Mouse (Mus musculus) intestine, embryonic 15.5 days (tissue): ENCODE results near the gene Rac2. TPM values are rescaled to one million over a fixed set of nuclear protein-coding genes. Genes with fewer than 3 reads are reported as not detected.

Source experiments
- ATAC-seq: fragments of 200-750 bp; cut with Nextera tagmentation; 2 replicates; pipeline ENCODE4 v1.8.0; 2017; ENCODE audit warnings: moderate TSS enrichment, moderate library complexity
- H3K27ac ChIP-seq: fragments of 300-500 bp; sonication (generic); 2 replicates; pipeline ENCODE4 v1.5.1; 2015; ENCODE audit warnings: mild to moderate bottlenecking, inconsistent platforms
- H3K27me3 ChIP-seq: fragments of 300-500 bp; sonication (generic); replicated peaks from 2 replicates; pipeline ENCODE4 v1.6.1; 2015; ENCODE audit warnings: inconsistent platforms
- H3K36me3 ChIP-seq: fragments of 300-500 bp; sonication (generic); 2 replicates; pipeline ENCODE4 v1.6.1; 2015; ENCODE audit warnings: inconsistent platforms
- H3K4me1 ChIP-seq: fragments of 300-500 bp; sonication (generic); replicated peaks from 2 replicates; pipeline ENCODE4 v1.6.1; 2015; ENCODE audit warnings: inconsistent platforms
- H3K4me2 ChIP-seq: fragments of 300-500 bp; sonication (generic); replicated peaks from 2 replicates; pipeline ENCODE4 v1.6.1; 2015; ENCODE audit warnings: mild to moderate bottlenecking, inconsistent platforms
- H3K4me3 ChIP-seq: fragments of 300-500 bp; sonication (generic); replicated peaks from 2 replicates; pipeline ENCODE4 v1.5.1; 2015; ENCODE audit warnings: inconsistent platforms
- H3K9ac ChIP-seq: fragments of 300-500 bp; sonication (generic); 2 replicates; pipeline ENCODE4 v1.6.1; 2015; ENCODE audit warnings: inconsistent platforms
- H3K9me3 ChIP-seq: fragments of 300-500 bp; sonication (generic); 2 replicates; pipeline ENCODE4 v1.6.1; 2016; ENCODE audit warnings: inconsistent platforms
- WGBS: fragments of 180-500 bp; shearing (Covaris S2); methylation state at CpG from one replicate; pipeline ENCODE4 v1.1.7; 2015; 5-methylcytosine and 5-hydroxymethylcytosine counted together
- polyA plus RNA-seq: library from polyadenylated mRNA; unstranded; fragments of >200 nt; fragmentation: Nextera tagmentation; extraction: Ambion mirVana; gene quantifications from 2 replicates; pipeline ENCODE4 v1.2.1, GENCODE M21; 2015

Gene Rac2
- polyA plus RNA-seq, 1 experiment from 2014 or later: 15.7 TPM

DNA sequence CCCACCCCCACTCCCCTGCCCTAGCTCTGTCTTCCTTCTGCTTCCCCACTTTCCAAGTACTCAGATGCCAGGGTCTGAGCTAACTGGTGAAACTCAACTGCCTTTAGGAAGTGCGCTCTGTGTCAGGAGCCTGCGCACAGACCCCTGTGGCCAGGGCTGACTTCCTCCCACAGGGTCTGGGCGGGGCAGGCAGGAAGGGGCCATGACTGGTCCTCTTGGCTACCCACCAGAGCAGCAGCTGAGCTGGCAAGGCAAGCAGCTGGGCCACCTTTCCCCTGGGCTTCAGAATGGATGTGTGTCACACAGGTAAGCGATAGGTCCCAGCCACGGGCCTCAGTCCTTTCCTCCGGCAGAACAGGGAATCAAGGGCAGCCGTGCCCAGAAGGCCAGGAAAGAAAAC is 24.3 kb upstream of the Rac2 start, which contains the start of gene Cyth4:
Cyth4 (plus strand) TSS at position 134 of the 400 bp plus-strand sequence.
- Histone ChIP-seq H3K9ac (0 out of 2 replicates have a peak within 1 kb of the TSS, but pooled peaks have one; percentile 13), H3K27me3 (no peaks in the 10 kb centered on the region; the same call in 1 of the 2 replicates), H3K27ac (no peak within 1 kb of the TSS), H3K4me1 (no peaks in the 10 kb centered on the region), H3K9me3 (no peaks in the 10 kb centered on the region), H3K4me3 (0 out of 2 replicates have a peak within 1 kb of the TSS, but pooled peaks have one; percentile 1), H3K4me2 (no peak within 1 kb of the TSS), H3K36me3 (no peaks in the 10 kb centered on the region)
- no peak for ATAC-seq
- WGBS: 85% methylated on average over 7 of the region's 7 CpGs

DNA sequence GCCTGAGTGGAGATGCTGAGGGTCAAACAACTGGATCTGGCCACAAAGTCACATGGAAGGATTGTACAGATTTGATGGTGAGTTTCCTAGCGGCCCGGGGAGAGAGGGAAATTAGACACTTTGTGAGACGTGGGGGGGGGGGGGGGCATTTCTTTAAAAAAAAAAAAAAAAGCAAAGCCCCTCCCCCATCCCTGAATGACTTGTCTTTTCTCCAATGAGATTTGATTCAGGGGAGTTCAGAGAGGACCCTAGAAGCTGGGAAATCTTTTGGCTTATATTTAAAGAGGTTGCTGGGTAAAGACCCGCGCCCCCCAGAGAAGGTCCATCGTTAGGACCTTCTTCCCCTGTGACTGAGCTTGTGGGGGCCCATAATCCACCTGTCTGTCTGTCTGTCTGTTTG is 23.9 kb upstream of the Rac2 start:
- no peak overlapping the region for H3K27ac ChIP-seq
- no peak overlapping the region for H3K4me3 ChIP-seq
- H3K36me3 ChIP-seq: no peaks in the 10 kb centered on the region
- no peak overlapping the region for H3K4me2 ChIP-seq
- H3K27me3 ChIP-seq: no peaks in the 10 kb centered on the region; the same call in 1 of the 2 replicates
- ATAC-seq: no peak
- 83% methylated on average over 6 of the region's 6 CpGs for WGBS
- no peaks in the 10 kb centered on the region for H3K4me1 ChIP-seq
- H3K9me3 ChIP-seq: no peaks in the 10 kb centered on the region
- H3K9ac ChIP-seq: no peak overlapping the region

DNA sequence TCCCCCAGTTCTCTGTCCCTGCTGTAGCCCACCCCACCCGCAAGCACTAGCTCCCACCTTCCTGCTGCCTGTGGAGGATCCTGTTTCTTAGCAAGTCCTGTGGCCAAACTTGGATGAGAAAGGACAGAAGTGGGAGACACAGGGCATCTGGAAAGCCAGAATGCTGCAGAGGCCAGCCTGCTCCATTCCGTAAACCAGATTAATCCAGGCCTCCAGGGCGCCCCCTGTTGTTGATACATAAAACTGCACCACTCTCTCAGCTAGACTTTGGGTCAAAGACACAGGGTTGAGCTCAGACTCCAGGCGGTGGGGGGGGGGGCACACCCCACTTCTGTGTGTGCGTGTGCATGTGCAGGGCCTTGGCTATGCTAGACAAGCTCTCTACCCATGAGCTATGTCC is 22.9 kb upstream of the Rac2 start:
- 69% methylated on average over 5 of the region's 5 CpGs for WGBS
- H3K36me3 ChIP-seq: no peaks in the 10 kb centered on the region
- no peaks in the 10 kb centered on the region for H3K4me1 ChIP-seq
- no peak overlapping the region for H3K27ac ChIP-seq
- no peaks in the 10 kb centered on the region; the same call in 1 of the 2 replicates for H3K27me3 ChIP-seq
- no peaks in the 10 kb centered on the region for H3K9me3 ChIP-seq
- no peak overlapping the region for H3K4me3 ChIP-seq
- H3K9ac ChIP-seq: no peak overlapping the region
- H3K4me2 ChIP-seq: no peak overlapping the region
- no peak for ATAC-seq

DNA sequence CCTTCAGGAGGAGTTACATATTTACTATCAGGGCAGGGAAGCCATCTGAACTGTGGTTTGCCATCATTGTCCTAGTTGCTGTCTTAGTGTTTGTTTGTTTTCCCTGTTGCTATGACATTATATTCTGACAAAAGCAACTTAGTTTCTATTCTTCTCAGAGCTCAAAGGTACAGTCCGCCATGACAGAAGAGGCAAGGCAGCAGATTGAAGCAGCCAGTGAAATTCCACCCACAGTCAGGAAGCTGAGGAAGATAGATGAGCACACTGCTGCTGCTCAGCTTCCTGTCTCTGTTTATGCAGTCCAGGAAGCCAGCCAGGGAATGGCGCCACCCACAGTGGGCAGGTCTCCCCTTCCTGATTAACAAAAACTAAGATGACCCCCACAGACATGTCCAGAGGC is 22.2 kb upstream of the Rac2 start:
- H3K4me2 ChIP-seq: no peak overlapping the region
- no peaks in the 10 kb centered on the region for H3K36me3 ChIP-seq
- no peaks in the 10 kb centered on the region for H3K9me3 ChIP-seq
- no peak overlapping the region for H3K4me3 ChIP-seq
- H3K27ac ChIP-seq: no peak overlapping the region
- H3K4me1 ChIP-seq: no peaks in the 10 kb centered on the region
- H3K27me3 ChIP-seq: no peaks in the 10 kb centered on the region; the same call in 1 of the 2 replicates
- 87% methylated on average over 2 of the region's 2 CpGs for WGBS
- H3K9ac ChIP-seq: no peak overlapping the region
- ATAC-seq: no peak

DNA sequence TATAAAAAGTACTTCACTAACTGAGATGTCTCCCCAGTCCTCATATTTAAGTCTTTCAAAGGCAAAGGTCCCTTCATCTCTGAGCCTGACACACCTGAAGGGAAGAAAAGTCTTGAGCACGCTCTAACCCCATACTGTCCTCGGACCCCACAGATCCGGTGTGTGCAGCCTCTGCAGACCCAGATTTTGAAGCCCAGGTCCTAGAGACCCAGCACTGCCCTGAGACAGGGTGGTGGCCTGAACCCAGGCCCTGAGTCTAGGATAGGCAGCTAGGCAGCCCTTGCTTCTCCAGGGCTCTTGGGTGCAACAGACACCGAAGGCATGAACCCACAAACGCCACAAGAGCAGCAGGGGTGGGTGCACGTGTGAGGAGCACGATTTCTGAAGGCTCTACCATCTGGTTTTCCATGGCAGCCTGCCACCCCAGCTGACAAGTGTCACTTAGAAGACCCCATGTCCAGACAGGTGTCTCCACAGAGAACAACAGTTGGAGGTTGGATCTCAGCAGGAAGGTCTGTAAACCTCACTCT is 21.4 kb upstream of the Rac2 start:
- H3K4me2 ChIP-seq: no peak overlapping the region
- no peaks in the 10 kb centered on the region for H3K9me3 ChIP-seq
- ATAC-seq: no peak
- no peak overlapping the region for H3K4me3 ChIP-seq
- H3K4me1 ChIP-seq: no peaks in the 10 kb centered on the region
- 82% methylated on average over 7 of the region's 7 CpGs for WGBS
- H3K27ac ChIP-seq: no peak overlapping the region
- H3K27me3 ChIP-seq: no peaks in the 10 kb centered on the region; the same call in 1 of the 2 replicates
- no peak overlapping the region for H3K9ac ChIP-seq
- no peaks in the 10 kb centered on the region for H3K36me3 ChIP-seq

DNA sequence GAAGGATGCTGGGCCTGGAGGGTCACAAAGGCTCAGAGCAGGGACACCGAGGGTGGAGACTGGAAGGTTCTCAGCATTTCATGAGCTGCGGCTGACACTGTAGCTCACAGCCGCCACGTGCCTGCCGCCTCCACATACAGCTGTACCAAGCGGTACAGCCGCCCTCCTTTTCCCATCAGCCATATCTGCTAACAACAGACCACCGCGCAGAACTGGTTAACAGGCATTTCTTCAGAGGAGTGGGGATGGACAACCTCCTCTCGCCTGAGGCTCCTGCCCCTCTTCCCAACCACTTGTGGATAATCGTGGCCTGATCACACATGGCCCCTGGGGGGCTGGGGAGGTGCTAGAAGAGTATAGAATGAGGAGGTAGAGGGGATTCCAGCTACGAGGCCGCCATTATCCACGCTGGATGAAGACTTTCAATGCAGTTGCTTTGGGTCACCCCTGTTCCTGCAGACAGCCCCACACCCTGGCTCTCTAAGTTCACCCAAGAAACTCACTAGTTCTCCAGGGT is 19.9 kb upstream of the Rac2 start:
- Histone ChIP-seq H3K9ac (no peak overlapping the region), H3K9me3 (no peaks in the 10 kb centered on the region), H3K27me3 (no peaks in the 10 kb centered on the region; the same call in 1 of the 2 replicates), H3K4me3 (no peak overlapping the region), H3K36me3 (no peaks in the 10 kb centered on the region), H3K4me1 (no peaks in the 10 kb centered on the region), H3K4me2 (no peak overlapping the region), H3K27ac (no peak overlapping the region)
- no peak for ATAC-seq
- 73% methylated on average over 14 of the region's 14 CpGs for WGBS

DNA sequence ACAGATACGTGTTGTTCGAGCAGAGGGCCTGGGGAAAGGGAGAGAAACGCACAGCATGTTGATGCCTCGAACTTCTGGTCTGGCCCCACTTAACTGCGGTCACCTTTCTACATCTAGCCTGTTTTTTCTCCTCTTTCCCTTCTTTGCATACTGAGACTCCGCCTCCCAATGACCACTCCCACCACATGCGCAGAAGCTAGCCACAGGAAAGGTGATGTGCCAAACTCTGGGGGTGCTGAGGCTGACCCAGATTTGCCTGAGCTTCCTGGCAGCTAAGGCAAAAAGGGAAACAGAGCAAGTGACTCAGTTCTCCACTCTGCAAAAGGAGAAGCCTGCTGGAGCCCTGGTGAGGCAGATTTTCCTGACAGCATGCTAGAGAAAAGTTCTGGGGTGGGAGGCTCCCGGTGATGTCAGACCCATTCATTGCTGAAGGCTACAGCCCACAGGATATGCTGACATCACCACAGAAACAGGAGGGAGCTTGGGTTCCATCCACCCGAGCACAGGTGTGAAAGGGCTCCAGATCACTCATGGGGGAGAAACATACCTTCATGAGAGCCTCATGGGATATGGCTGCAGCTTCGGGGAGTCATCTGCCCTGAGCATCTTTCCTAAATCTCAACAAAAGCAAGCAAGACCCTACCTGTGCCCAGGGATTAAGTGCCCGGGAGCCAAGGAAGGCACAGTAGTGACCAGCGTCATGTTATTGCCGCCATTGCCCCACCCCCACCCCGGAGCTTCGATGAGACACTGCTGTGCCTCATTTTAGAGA is 19.3 kb upstream of the Rac2 start:
- 53% methylated on average over 15 of the region's 15 CpGs for WGBS
- Histone ChIP-seq H3K4me3 (no peak overlapping the region), H3K36me3 (no peaks in the 10 kb centered on the region), H3K27me3 (no peaks in the 10 kb centered on the region; the same call in 1 of the 2 replicates), H3K4me1 (no peaks in the 10 kb centered on the region), H3K9me3 (no peaks in the 10 kb centered on the region), H3K9ac (no peak overlapping the region), H3K4me2 (no peak overlapping the region), H3K27ac (no peak overlapping the region)
- ATAC-seq: no peak

DNA sequence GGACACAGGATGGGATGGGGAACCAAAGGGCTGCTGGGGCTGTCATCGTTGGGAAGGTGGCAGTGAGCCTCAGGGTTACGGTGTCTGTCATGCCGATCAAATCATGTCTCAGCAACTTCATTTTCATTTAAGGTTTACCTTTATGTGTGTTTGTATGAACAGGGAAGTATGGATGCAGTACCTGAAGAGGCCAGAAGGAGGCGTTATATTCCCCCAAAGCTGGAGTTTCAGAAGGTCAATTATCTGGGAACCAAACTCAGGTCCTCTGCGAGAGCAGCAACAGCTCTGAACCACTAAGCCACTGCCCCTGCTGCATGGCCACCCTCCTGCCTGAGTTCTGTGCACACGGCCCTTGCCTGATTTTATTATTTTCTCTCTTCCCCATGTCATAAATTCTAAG is 18.2 kb upstream of the Rac2 start:
- Histone ChIP-seq H3K36me3 (no peaks in the 10 kb centered on the region), H3K4me3 (no peak overlapping the region), H3K4me1 (no peaks in the 10 kb centered on the region), H3K27ac (no peak overlapping the region), H3K4me2 (no peak overlapping the region), H3K9ac (no peak overlapping the region), H3K27me3 (no peaks in the 10 kb centered on the region; the same call in 1 of the 2 replicates), H3K9me3 (no peaks in the 10 kb centered on the region)
- 70% methylated on average over 6 of the region's 6 CpGs for WGBS
- no peak for ATAC-seq

DNA sequence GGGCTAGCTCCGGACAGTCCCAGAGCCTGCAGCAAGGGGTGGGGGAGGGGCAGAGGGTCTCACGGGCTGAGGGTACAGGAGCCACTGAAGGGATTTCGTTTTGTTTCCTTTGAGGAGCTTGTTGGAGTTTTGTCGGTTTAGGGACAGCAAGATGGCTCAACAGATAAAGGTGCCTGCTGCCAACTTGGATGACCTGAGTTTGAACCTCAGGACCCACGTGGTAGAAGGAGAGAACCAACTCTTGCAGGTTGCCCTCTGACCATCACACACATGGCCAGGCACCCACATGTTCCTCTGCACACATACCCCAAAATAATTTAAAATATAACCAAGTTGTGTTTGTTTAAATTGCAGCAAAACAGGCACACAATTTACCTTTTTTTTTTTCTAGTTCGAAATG is 17.4 kb upstream of the Rac2 start:
- H3K4me2 ChIP-seq: no peak overlapping the region
- H3K4me1 ChIP-seq: no peaks in the 10 kb centered on the region
- WGBS: 69% methylated on average over 6 of the region's 6 CpGs
- no peak overlapping the region for H3K9ac ChIP-seq
- H3K4me3 ChIP-seq: no peak overlapping the region
- no peak overlapping the region for H3K27ac ChIP-seq
- no peaks in the 10 kb centered on the region; the same call in 1 of the 2 replicates for H3K27me3 ChIP-seq
- no peaks in the 10 kb centered on the region for H3K36me3 ChIP-seq
- ATAC-seq: no peak
- H3K9me3 ChIP-seq: no peaks in the 10 kb centered on the region

DNA sequence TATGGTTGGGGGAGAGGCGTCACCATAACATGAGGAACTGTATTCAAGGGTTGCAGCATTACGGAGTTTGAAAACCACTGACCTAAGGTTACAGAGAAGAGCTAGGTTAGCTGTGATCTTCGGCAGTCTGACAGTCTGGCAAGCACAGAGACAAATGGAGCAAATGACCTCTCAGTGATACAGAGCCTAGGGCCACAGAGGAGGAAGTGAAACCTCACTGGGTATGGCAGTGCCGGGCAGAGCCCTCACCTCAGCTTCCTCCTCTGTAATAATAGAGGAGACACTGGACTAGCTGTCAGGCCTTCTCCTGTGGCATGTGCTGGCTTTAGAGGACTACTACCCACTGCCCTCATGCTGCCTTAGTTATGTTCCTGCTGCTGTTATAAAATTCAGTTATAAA is 16.3 kb upstream of the Rac2 start:
- no peak overlapping the region for H3K27ac ChIP-seq
- H3K36me3 ChIP-seq: no peaks in the 10 kb centered on the region
- no peaks in the 10 kb centered on the region; the same call in 1 of the 2 replicates for H3K27me3 ChIP-seq
- H3K4me3 ChIP-seq: no peak overlapping the region
- ATAC-seq: no peak
- H3K9ac ChIP-seq: no peak overlapping the region
- H3K9me3 ChIP-seq: no peaks in the 10 kb centered on the region
- WGBS: 79% methylated on average over 4 of the region's 4 CpGs
- no peaks in the 10 kb centered on the region for H3K4me1 ChIP-seq
- H3K4me2 ChIP-seq: no peak overlapping the region

DNA sequence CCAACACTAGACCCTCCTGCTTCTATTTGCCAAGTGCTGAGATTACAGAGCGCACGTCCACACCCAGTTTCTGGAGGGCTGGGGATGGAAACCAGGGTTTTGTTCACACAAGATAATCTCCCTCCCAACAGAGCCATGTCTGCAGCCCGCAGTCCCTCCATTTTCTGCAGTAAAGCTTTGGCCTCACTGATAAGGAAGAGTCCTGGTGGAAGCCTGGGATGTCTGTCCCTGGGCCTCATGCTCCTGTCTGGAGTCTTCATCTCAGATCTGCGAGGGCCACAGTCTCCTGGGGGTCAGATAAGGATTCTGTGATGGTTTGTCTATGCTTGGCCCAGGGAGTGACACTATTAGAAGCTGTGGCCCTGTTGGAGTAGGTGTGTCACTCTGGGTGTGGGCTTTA is 15.5 kb upstream of the Rac2 start:
- Histone ChIP-seq H3K27ac (no peak overlapping the region), H3K27me3 (no peaks in the 10 kb centered on the region; the same call in 1 of the 2 replicates), H3K4me3 (no peak overlapping the region), H3K4me2 (no peak overlapping the region), H3K9ac (no peak overlapping the region), H3K36me3 (no peaks in the 10 kb centered on the region), H3K9me3 (no peaks in the 10 kb centered on the region), H3K4me1 (no peaks in the 10 kb centered on the region)
- WGBS: 77% methylated on average over 4 of the region's 4 CpGs
- no peak for ATAC-seq

DNA sequence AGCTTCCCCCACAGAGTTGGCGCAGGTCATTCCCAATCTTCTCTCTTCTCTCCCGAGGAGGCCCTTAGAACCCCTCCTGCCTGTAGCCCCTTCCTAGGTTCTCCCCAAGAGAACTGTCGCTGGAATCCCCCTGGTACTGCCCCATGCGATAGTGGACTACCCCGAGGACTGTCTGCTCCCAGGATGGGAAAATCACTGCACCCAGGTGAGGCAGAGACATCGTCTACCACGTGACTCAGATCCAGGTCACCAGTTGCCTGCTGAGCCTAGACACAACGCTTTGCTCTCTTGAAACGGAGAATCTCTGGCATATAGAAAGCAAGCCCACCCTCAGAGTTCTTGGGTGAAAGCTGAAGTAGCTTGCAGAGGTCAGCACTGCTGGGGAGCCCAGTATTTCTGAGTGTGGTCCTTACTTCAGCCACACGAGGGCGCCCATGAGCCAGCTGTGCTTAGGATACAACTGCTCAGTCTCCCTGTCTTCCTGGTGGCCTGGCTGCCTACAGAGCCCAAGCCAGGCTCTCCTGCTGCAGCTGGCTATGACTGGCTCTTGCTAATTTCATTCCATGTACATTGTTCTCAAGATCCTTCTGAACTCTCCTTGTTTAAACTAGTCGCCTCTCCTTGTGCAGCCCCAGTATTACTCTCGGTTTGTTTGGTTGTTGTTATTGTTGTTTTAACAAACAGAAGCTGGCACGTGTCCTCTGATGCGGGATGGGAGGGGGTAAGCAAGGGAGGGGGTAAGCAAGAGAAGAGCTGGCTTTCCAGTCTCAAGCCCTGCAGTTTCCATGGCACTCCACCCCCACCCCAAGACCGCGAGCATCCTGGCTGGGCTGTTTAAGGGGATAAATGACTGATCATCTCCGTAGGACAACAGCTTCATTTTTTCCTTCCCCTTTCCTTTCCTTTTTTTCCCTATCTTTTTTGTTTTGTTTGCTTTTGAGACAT is 14.7 kb upstream of the Rac2 start:
- ATAC-seq: peak; percentile 87
- WGBS: 50% methylated on average over 18 of the region's 18 CpGs
- H3K9ac ChIP-seq: no peak overlapping the region

More for the DNA sequence above, 14.7 kb upstream of the Rac2 start:
- no peaks in the 10 kb centered on the region for H3K9me3 ChIP-seq
- H3K36me3 ChIP-seq: no peaks in the 10 kb centered on the region
- H3K27ac ChIP-seq: no peak overlapping the region
- H3K4me2 ChIP-seq: no peak overlapping the region
- H3K4me1 ChIP-seq: no peaks in the 10 kb centered on the region
- H3K4me3 ChIP-seq: no peak overlapping the region
- no peaks in the 10 kb centered on the region; the same call in 1 of the 2 replicates for H3K27me3 ChIP-seq
